8 mouse cellular contexts compared by ENCODE assay signal in the genomic region with DNA sequence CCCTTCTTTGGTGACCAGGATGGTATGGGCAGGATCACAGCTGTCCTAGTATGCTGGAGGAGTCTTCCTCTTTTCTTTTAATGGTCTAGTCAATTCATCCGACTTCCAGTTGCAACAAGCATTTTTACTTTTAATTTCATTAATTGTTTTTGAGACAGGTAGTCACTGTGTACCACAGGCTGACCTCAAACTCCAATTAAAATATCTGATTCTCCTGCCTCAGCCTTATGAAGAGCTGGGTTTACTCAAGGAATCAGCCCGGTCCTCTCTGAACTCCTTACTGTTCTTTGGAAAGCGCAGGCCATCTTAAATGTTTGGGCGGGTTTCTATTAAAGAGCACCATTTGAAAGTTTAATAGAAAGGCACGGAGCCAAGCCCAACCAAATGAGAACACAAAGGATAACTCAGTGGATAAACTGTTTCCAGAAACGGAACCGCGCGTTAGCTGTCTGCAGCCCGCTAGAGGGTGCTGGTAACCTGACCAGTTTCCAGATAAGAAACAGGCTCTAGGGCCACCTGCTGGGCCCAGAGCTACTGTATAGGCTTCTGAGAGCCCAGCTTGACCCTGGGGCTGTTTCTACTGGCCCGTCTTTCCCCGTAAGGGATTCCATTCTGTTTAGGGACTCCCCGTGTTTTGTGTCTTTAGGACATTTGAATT. TPM values are rescaled to one million over a fixed set of nuclear protein-coding genes. Genes with fewer than 3 reads are reported as not detected.
DNase-seq lines count a peak whose midpoint lies in the region; ATAC-seq lines count a peak whose summit lies in the region.

No protein-coding gene starts in this region.

- H3K27ac ChIP-seq in hindbrain, embryonic 16.5 days (ENCODE audit: low read depth, low read length), result no peak overlapping the region

- H3K9ac ChIP-seq in hindbrain, embryonic 16.5 days (ENCODE audit: low read depth, low read length), result no peak overlapping the region

- 12% methylated on average over 13 of the region's 13 CpGs for WGBS in hindbrain, embryonic 16.5 days

- no peaks in the 10 kb centered on the region for H3K36me3 ChIP-seq in hindbrain, embryonic 16.5 days (ENCODE audit: control insufficient read depth, insufficient read depth, low read length)

- no peaks in the 10 kb centered on the region for H3K27me3 ChIP-seq in hindbrain, embryonic 16.5 days (replicated peaks; ENCODE audit: control insufficient read depth, insufficient read depth, low read length)

- peak; percentile 96 for ATAC-seq in frontal cortex, adult (ENCODE audit: low TSS enrichment)
- peak; percentile 82 for ATAC-seq in hindbrain, embryonic 16.5 days

- peak; percentile 73 for DNase-seq in Muller cell, postnatal 12 days (ENCODE audit: inconsistent ontology term)
- peak; percentile 71 for DNase-seq in cerebellum, adult 8-10 months
- peak; percentile 52 for DNase-seq in left cerebral cortex, adult 11 months (ENCODE audit: low spot score)
- peak; percentile 91 for DNase-seq in lung, postnatal 36 days
- DNase-seq in retina, postnatal 7 days (ENCODE audit: low read depth, low spot score), result peak; percentile 64
- peak; percentile 82 for DNase-seq in thymus, postnatal 4 days

- H3K4me2 ChIP-seq in hindbrain, embryonic 16.5 days (ENCODE audit: low read length), result no peak overlapping the region

- H3K9me3 ChIP-seq in hindbrain, embryonic 16.5 days (ENCODE audit: control insufficient read depth, low read length), result no peaks in the 10 kb centered on the region

- H3K4me3 ChIP-seq in hindbrain, embryonic 16.5 days (ENCODE audit: low read length), result no peak overlapping the region

- no peaks in the 10 kb centered on the region for H3K4me1 ChIP-seq in hindbrain, embryonic 16.5 days (ENCODE audit: control insufficient read depth, insufficient read depth, low read depth, low read length)

RNA-seq across cellular contexts. Expression of a gene that starts 1.0 kb away (rescaled TPM):
- 0.28 and 0.76 TPM in 2 replicates for polyA plus RNA-seq in hindbrain, embryonic 16.5 days (2015; fragmentation: Nextera tagmentation; extraction: Ambion mirVana)

RNA-seq across cellular contexts. Expression of a gene that starts 7.3 kb away (rescaled TPM):
- polyA plus RNA-seq in hindbrain, embryonic 16.5 days (2015; fragmentation: Nextera tagmentation; extraction: Ambion mirVana), result 711 and 823 TPM in 2 replicates

RNA-seq across cellular contexts. Expression of a gene that starts 26.0 kb away (rescaled TPM):
- polyA plus RNA-seq in hindbrain, embryonic 16.5 days (2015; fragmentation: Nextera tagmentation; extraction: Ambion mirVana), result 0.14 and 0.98 TPM in 2 replicates

RNA-seq across cellular contexts. Expression of a gene that starts 30.3 kb away (rescaled TPM):
- polyA plus RNA-seq in hindbrain, embryonic 16.5 days (2015; fragmentation: Nextera tagmentation; extraction: Ambion mirVana), result 116 and 117 TPM in 2 replicates
